Mouse (Mus musculus) cerebellum, postnatal 36 days (tissue): ENCODE results near the gene H2afy.

Experiments
- DNase-seq, 2 experiments: peaks; one replicate each; pipeline ENCODE4 v3.0.0; 2021 to 2022; ENCODE audit warnings: mixed read lengths in 2 of 2

H2afy gene

DNA sequence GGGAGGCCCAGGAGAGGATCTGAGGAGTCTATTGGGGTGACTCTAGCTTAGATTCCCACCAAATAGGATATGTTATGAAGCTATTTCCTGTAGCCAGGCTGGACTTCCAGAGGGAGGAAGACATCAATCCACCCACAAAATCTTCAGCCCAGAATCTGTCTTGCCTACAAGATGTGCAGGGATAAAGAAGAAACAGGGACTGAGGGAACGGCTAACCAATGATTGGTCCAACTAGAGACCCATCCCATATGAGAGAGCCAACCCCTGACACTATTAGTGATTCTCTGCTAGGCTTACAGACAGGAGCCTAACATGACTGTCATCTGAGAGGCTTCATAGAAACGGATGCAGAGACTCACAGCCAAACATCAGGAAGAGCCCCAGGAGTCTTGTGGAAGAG, 7.9 kb upstream of the H2afy start:
- no peak for DNase-seq

DNA sequence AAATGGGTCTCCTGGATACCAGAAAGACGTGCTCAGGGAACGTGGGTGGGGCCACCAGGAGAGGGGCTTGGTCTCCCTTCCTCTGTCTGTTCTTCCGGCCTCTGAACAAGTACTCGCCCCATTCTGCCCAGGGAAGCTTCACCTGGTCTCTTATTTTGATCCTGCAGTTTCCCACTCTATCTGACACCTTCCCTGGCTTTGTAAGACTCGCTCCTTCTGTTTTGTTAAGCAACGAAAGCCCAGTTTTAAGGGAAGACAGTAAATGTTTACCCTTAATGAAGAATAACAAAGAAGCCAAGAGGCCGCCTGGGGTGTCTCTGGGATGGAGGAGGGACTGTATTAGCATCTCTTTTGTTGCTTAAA, 7.0 kb upstream of the H2afy start:
- no peak for DNase-seq

DNA sequence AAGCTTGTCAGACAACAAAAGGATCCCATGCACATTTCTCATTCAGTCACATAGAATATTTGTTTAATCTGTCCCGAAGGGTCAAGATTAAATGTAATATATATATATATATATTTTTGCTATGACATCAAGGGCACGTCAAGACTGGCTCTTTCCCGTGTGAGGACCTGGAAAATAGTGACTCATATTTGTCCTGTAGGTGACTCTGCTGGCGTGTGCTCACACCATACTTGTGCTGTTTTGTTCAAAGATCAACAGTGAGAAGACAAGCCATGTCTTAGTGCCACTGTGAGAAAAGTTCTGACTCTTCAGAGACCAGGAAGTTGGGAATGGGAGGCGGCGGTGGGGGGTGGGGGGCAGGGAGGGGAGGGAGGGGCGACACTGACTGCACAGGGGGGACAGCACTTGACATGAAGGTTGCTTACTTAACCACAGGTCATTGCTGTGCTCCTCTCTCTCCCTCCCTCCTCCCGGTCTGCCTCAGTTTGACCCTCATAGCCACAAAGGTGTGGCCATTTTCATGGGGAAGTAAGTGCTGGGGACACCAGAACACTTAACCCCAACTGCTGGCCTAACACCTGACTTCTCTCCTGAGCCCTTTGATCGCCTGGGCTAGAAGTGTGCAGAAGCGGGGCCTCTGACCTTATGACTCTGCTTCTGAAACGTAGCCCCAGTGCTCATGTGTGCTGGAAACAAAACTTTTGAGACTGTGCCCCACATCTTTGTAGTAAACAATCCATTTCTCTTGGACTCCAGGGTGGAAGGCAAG, 6.4 kb upstream of the H2afy start:
- DNase-seq: no peak

DNA sequence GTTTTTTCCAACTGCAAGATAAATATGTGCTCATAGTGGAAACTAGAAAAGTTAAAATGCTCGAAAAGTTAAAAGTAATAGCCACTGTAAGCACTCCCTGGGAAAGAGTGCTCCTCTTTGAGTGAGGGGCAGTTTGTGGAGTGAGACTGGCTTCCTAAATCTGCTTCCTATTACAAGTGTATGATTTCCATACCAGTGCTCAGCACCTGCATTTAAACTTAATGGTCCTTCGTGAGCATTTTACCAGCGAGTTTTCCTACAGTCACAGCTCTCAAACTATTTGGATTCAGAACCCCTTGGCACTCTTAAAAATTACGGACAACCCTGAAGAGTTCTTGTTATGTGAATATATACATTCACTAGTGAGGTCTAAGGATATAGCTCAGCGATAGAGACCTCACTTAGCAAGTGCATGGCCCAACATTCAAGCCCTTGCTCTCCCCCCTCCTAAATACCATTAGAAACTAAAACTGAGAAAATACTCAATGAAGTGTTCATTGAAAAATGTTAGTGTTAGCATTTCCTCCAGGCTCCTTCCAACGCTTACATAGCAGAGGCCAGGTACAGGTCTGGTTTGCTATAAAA, 3.1 kb upstream of the H2afy start:
- DNase-seq: no peak

DNA sequence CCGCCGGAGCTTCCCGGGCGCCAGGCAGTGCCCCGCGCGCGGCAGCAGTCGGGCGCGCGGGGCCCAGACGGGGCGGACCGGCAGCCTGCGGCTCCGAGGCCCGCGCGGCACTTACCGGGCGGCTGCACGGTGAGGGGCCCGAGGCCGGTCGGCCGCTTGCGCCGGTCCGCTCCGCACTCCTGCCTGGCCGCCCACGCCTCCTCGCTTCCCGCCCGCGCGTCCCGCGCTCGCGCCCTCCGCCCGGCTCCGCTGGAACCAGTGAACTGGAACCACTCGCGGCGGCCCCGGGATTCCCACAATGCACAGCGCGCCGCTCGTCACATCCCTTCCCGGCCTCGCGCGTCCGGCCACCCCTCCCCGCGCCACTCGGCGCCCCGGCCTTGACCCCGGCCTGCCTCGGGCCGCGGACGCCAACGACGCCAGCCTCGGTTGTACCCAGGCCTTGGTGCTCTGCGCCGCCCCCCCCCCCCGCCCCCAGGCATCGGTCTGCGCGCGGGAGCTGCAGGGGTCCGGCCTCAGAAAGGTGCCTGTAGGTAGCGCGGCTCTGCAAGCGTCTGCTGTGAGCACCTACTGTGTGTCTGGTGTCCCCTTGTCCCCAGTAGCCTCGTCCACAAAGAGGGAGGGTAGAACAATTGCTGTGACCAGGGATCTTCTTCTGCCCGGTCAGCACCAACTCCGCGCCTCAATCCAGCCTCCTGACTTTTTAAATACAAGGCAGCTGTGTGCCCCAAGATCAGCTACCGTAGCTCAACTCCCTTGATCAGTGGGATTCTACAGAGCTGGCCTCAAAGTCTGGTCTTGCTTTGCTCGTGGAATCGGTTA, 719 bp downstream of the H2afy start:
- peak; percentile 89 to 92 for DNase-seq

DNA sequence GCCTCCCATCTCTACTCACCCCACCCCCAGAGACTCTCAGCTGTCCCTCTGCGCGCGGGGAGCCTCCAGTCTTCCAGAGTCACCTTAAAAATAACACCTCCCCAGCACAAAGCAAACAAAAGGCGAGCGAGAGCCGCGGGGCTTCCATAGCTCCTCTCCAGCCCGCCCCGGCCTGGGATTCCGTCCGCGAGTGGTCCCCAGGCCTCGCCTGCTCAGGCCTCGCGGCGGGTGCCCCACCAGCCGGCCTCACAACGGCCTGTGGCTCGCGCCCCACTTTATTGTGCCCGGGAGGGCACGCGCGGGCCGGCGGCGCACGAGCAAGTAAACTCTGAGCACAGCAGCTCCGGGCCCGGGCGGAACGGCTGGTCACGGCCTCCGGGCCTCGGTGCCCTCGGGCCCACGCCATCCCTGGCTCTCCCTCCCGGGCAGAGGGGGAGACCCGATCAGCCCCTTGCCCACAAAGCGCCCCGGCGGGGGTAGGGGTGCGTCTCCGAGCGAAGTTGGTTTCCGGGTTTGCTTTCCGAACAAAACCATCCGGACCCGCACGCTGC, 1.5 kb downstream of the H2afy start:
- peak; percentile 29 to 32 for DNase-seq

DNA sequence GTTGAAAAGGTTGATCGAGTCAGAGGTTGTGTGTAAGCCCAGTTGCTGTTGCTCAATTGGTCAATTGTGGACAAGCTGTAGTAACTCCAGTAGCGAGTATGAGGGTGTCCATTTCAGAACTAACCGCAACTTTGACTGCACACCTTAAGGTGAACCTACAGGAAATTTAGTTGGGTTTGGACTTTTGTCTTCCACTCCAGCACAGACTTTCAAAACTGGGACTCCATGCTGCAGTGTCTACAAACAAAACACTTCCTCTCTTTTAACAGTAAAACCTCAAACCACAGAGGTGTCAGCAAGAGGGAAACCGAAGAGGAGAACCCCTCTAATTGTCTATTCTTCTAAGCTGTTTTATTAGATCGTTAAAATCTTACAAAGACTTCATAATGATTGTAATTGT, 2.1 kb downstream of the H2afy start:
- no peak for DNase-seq

DNA sequence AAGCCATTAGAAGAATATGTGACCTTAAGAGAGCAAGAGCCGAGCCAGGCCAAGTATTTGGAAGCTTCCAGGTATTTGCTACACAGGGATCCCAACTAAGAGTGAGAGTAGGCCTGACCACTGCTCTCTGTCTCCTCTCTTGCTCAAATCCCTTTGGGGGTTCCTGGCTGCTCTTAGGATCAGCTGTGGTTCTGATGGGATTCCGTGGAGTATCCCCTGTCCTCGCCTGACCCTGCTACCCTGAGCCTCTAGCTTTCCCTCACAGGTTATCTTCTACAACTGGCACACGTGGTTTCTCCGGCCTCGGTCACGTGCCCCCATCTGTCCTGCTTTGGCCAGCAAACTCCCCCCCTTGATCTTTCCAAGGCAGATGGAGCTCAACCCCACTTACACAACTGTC, 3.2 kb downstream of the H2afy start:
- DNase-seq: no peak

DNA sequence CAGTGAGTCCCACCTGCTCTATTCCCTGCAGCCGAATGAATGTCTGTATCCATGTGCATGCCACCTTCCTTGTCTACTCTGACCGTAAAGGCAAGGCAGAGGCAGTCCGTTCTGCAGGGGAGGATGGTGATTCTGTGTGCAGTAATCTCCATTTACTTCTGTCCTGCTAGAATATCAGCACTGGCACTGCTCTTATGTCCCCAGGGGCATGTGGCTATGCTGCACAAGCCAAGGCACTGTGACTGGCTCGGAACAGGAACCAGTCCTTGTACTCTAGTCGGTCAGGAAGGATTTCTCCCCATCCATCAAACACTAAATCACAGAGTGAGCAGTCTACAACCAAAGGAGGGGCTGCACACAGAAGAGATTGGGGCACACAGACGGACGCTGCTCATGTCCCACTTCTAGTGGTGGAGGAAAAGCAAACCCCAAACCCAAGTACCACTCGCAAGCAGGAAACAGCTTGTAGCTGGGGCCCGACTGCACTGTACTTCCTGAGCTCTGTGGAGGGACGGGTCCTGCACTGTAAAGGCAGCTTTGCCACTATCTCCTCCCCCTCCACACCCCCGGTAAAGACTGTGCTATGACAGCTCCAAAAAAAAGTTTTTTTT, 3.7 kb downstream of the H2afy start:
- no peak for DNase-seq

DNA sequence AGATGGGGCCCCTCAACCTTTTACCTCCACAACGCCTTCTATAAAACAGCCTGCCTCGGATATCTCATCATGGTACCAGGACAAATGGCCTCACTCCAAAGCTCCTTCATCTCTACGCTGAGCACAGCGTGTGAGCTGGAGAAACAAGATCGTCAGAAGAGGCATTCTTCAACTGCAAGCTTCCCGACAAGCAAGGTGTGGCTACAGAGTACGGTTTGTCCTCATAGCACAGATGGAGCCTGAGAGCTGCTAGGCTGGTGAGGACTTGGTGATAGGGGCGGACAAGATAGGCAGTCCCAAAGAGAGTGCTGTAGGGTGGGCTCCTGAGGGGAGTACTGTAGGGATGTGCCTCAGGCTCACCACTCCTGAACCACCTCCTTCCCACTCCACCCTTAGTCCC, 5.6 kb downstream of the H2afy start:
- no peak for DNase-seq

DNA sequence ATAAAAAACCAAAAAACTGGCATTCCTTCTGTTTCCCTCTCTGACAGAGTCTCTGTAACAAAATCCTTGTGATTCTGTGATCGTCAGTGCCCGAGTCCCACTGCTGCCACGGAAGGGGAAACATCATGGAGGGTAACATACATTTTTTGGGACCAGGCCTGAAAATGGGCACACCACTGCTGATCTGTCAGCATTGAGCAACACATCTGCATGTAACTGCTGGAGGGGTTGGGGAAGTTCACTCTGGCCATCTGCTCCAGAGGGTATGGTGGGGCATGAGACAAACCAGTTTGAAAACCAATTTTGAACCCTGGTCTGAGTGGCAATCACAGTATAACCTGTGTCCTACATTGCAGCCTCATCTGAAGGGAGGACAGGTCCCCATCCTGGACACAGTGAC, 6.6 kb downstream of the H2afy start:
- DNase-seq: no peak

DNA sequence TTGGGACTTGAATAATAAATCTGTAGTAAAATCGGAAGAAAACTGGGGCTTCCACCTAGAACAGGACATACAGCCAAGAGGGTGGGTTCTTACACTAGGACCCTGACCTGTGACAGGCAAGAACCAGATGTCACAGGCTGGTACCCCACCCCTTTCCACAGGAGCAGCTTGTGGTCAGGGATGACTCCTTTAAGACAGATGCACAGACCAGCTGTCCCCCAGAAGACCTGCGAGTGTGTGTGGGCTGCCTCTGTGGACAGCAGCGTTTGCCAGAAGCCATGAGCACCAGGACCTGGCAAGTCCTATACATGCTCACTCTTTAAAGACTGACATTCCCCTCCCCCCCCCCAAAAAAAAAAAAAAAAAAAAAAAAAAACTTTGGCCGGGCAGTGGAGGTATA, 7.1 kb downstream of the H2afy start:
- no peak for DNase-seq

DNA sequence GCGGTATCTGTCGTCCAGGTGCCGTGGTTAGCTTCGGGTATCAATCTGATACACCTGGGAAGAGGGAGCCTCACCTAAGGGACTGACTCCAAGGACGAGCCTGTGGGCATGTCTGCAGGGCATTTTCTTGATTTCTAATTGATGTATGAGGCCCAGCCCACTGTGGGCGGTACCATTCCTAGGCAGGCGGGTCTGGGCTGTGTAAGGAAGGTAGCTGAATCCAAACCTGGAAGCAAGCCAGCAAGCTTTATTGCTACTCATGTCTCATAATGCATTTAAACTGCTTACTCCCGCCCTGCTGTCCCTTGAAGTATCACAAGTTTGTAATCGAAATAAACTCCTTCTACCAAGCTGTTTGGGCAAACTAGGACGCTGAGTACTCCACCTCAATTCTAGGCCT, 10.5 kb downstream of the H2afy start:
- DNase-seq: no peak

DNA sequence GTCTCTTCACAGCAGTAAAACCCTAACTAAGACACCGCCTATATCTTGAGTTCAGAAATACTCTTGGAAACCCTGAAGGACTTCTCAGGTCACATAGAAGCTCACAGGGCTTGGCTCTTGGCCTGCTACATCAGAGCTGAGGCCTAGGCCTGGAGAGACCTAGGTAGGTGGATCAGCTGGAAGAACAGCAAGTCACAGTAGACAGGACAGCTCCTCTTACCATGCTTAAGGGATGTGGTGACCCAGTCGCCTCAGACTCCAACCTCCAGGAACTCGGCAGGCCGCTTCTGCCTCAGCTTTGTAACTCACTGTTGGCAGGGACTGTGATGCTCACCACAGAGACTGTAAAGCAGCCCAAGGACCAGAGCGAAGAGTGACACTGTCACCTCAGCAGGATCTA, 13.1 kb downstream of the H2afy start:
- no peak for DNase-seq

DNA sequence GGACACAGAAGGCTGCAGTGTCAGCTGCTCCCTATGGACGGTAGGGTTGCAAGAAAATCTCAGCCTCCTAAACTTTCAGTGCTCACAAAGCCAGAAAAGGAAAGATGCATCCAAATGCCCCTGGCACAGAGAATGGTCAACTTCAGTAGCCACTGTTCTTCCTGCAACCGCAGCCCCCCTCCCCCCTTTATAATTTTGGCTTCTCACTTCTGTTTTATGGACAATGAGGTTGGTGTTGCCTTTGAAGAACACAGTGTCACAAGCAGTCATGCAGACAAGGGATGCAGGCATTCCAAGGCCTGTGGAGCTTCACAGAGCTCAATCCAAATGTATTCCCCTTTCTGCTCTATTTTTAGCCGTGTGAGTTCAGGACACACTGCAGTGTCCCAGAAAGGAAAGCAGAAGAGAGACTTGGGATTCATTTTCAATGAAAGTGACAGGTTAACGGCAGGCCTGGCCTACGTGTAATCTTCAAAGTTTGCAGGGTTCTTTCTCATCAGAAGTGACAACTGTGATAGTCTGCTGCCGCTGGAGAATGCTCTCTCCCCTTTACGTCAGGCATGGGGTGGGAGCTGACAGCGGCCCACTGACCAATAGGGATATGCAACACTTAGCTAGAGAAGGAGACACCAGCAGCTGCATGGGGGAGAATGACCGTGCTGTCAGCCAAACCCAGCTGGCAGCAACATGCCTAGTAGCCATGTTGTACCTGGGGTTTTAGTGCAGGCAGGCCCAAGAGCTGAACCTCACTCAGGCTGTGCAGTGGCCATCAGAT, 18.0 kb downstream of the H2afy start:
- no peak for DNase-seq

DNA sequence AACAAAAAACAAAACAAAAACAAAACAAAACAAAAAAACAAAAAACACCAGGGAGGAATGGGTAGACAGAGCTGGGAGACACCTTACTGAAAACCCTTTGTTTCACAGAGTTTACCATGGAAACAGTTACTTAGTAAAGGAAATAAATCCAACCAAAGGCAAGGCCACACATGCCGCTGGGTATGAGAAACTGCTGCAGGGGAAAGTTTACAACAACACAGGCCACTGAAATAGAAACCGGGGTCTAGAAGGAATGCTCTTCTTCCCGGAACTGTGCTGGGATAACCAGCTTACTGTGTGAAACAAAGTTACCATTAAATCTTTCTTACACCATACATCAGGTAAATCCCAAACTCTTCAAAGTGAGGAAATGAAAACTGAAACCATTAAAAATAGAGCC, 20.3 kb downstream of the H2afy start:
- DNase-seq: no peak

DNA sequence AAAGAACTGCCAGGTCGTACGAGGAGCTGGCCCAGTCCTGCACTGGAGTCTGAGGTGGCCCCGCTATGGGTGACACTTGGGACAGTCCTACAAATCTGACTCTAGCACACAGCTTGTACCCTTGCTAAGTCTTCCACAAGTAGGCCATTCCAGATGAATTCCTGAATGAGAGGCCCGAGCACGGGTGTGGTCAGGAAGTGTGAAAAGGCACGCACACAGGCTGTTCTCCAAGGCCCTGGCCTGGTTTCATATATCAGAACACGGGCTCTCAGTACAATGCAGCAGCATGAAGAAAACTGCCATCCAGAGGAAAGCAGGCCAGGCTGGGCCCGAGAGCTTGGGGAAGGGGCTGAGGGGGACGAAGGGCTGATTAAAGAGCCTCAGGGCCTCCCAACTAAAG, 20.8 kb downstream of the H2afy start:
- no peak for DNase-seq

DNA sequence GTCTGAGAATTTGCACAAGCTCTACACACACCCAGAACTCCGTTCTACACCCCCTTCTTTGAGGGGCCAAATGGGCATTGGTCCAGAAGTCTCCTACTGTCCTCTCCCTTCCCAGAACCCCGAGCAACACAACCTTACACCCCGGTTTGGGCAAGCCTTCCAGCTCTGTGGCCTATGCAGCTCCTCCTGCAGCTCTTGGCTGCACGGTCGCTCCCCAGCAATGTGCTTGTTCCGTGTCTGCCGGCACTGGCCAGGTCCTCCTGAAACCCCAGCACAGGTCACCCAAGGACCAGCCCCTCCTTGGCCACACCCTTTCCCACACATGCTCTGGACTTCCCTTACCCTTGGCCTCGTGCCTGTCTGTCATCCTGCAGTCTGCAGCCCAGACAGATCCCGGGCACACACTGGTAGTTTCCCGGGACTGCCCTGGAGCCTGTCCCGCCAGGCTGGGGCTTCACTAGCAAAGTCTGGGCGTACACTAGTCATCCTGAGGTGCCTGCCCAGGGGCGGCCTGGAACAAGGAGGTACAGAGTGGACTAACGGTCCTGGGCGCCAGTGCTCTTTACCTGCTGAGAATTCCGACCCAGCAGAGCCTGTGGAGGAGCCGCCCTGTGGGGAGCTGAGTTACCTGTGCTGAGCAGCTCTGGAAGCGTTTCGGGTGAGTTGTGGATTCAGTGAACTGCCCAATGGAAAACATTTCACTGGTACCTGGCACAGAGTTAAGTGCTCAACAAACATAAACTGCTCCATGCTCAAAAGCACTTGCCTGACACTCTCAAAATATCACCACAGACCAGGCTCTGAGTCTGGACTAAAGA, 22.5 kb downstream of the H2afy start:
- DNase-seq: peak; percentile 35 to 37

DNA sequence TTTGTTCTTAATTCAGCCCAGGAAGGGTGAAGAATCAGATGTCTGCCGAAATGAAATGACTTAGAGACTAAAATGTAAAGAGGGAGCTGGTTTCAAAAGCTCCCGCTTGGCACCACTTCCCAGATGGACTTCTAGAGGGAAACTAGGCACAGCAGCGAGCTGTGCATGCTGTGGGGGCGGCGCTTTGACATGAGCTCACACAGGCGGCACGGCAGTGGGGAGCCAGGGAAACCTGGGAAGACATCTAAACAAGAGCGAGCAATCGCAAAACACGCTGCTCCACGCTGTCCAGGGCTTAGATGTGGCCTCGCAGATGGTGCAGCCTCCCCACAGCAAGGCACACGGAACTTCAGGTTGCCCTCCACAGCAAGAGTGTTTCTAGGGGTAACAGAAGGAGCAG, 23.2 kb downstream of the H2afy start:
- DNase-seq: peak; percentile 50 to 54

DNA sequence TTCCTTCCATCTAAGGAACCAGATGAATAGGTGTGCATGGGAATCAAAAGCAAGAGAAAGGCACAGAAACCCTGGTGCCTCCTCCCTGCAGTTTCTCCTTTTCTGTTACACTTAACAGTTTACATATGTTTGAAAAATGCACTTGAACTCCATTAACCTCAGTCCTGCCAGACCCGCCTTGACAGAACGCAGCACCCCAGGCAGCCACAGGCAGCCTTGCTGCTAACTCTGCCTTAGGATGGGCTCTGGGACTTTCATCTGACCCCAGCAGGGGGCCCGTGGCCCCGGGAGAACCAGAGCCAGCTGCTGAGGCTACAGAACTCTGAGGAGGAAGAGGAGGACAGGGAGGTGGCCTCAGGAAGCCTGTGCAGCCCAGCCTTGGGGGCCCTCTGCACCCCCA, 23.7 kb downstream of the H2afy start:
- no peak for DNase-seq

DNA sequence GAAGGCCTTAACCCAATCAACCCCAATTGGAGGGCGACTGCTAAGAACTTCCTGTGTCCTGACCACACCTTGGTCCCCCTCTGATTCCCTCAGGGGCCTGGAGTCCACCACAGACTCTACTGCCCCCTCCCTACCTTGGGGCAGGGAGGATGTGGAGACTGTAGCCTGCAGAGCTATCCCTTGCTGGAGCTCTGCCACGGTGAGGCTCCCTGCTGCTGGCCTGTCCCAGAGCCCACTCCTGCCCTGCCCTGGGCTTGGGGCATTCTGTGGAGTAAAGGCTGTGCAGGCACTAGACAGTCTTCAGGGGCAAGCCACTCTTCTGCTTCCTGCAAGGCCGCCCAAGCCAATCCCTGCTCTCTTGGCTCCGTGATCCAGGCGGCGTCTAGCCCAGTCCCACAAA, 24.6 kb downstream of the H2afy start:
- DNase-seq: peak; percentile 33 to 35
